Mouse (Mus musculus): ENCODE results near the gene Fermt1. TPM values are rescaled to one million over a fixed set of nuclear protein-coding genes. Genes with fewer than 3 reads are reported as not detected.

Fermt1 gene
- polyA plus RNA-seq, 1 experiment from 2014 or later, result 0.88 TPM

DNA sequence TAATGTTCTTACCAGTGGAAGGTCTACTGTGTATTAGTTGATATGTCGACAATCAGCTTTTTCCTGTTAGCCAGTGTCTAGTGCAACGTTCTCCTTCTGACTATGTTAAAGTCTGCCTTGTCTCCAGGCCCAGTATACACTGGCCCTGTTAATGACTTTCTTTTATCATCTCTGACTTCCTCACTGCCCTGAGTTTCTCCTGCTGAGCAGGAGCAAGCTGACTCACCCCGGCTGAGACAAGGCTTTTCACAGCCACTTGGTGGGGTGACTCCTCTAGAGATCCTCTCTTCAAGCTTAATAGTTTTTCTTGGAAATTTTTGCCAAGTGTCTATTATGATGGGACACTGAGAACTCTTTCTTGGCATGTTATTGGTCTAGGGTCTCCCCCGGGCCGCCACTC lies 89.4 kb downstream of the Fermt1 start:
- Histone ChIP-seq H3K36me3 (peaks cover 18% of the 10 kb centered on the region), H3K27me3 (replicated peaks) (no peaks in the 10 kb centered on the region), H3K27ac (replicated peaks) (no peak overlapping the region), H3K9ac (no peak overlapping the region), H3K4me2 (no peak overlapping the region), H3K4me1 (peaks cover 16% of the 10 kb centered on the region), H3K9me3 (no peaks in the 10 kb centered on the region), H3K4me3 (no peak overlapping the region)
- ATAC-seq (ENCODE audit: extremely low read depth, insufficient number of reproducible peaks, low FRiP score, low TSS enrichment), result no peak
- WGBS, result 65% methylated on average over 5 of the region's 5 CpGs

Other genes with a start within 250 kb of the Fermt1 start
- 0.53 and 1.4 TPM in 2 replicates for gene Chgb, start 164.6 kb downstream of the Fermt1 start, polyA plus RNA-seq (2015; fragmentation: Nextera tagmentation; extraction: Ambion mirVana)
- gene Trmt6, start 129.9 kb downstream of the Fermt1 start, polyA plus RNA-seq (2015; fragmentation: Nextera tagmentation; extraction: Ambion mirVana), result 19.3 and 20.1 TPM in 2 replicates
- 10.4 and 12.0 TPM in 2 replicates for gene Mcm8, start 129.8 kb downstream of the Fermt1 start, polyA plus RNA-seq (2015; fragmentation: Nextera tagmentation; extraction: Ambion mirVana)
- gene Crls1, start 99.2 kb downstream of the Fermt1 start, polyA plus RNA-seq (2015; fragmentation: Nextera tagmentation; extraction: Ambion mirVana), result 9.0 and 9.8 TPM in 2 replicates
- gene Lrrn4, start 65.0 kb downstream of the Fermt1 start, polyA plus RNA-seq (2015; fragmentation: Nextera tagmentation; extraction: Ambion mirVana), result 12.7 and 18.3 TPM in 2 replicates